Mouse (Mus musculus): ENCODE results near the gene Stat5b. TPM values are rescaled to one million over a fixed set of nuclear protein-coding genes. Genes with fewer than 3 reads are reported as not detected.

Stat5b gene
- polyA plus RNA-seq, 1 experiment: 13.7 TPM

DNA sequence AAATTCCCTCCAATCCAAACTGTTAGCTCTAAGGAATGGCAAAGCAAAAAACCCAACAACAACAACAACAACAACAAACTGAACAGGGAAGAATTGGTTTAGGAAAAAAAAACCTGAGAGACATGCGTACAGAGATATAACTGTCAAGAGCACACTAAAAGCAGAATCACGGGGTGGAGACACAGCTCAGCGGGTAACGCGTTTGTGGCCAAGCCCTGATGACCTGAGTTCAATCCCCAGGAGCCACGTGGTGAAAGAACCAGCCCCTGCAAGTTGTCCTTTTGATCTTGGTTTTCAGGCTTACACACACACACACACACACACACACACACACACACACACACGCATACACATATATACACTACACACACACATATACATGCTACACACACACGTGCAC, 31.5 kb downstream of the Stat5b start:
- Histone ChIP-seq H3K27ac (ENCODE audit: insufficient read depth, low read length) (no peak overlapping the region), H3K4me1 (ENCODE audit: control insufficient read depth, insufficient read depth, low read length) (no peaks in the 10 kb centered on the region), H3K4me3 (ENCODE audit: insufficient read depth, low read length) (no peak overlapping the region)
- TF ChIP-seq CTCF (IDR thresholded peaks at IDR 0.05; ENCODE audit: borderline replicate concordance, insufficient read depth, low read length) (no peak), POLR2A (IDR thresholded peaks at IDR 0.05; ENCODE audit: low read depth, low read length) (no peak)

GRCm38 (mm10) chr11:100818359-100819012, 32.0 kb downstream of the Stat5b start:
- no peaks in the 10 kb centered on the region for H3K4me1 ChIP-seq (ENCODE audit: control insufficient read depth, insufficient read depth, low read length)
- no peak overlapping the region for H3K4me3 ChIP-seq (ENCODE audit: insufficient read depth, low read length)
- H3K27ac ChIP-seq (ENCODE audit: insufficient read depth, low read length): no peak overlapping the region
- no peak for TF ChIP-seq POLR2A (IDR thresholded peaks at IDR 0.05; ENCODE audit: low read depth, low read length)
- no peak for TF ChIP-seq CTCF (IDR thresholded peaks at IDR 0.05; ENCODE audit: borderline replicate concordance, insufficient read depth, low read length)

GRCm38 (mm10) chr11:100817311-100817710, 33.2 kb downstream of the Stat5b start:
- Histone ChIP-seq H3K27ac (ENCODE audit: insufficient read depth, low read length) (no peak overlapping the region), H3K4me1 (ENCODE audit: control insufficient read depth, insufficient read depth, low read length) (no peaks in the 10 kb centered on the region), H3K4me3 (ENCODE audit: insufficient read depth, low read length) (no peak overlapping the region)
- no peak for TF ChIP-seq POLR2A (IDR thresholded peaks at IDR 0.05; ENCODE audit: low read depth, low read length)
- TF ChIP-seq CTCF (IDR thresholded peaks at IDR 0.05; ENCODE audit: borderline replicate concordance, insufficient read depth, low read length): no peak

GRCm38 (mm10) chr11:100816801-100817200, 33.7 kb downstream of the Stat5b start:
- no peak for TF ChIP-seq CTCF (IDR thresholded peaks at IDR 0.05; ENCODE audit: borderline replicate concordance, insufficient read depth, low read length)
- TF ChIP-seq POLR2A (IDR thresholded peaks at IDR 0.05; ENCODE audit: low read depth, low read length): no peak
- H3K27ac ChIP-seq (ENCODE audit: insufficient read depth, low read length): no peak overlapping the region
- H3K4me3 ChIP-seq (ENCODE audit: insufficient read depth, low read length): no peak overlapping the region
- H3K4me1 ChIP-seq (ENCODE audit: control insufficient read depth, insufficient read depth, low read length): no peaks in the 10 kb centered on the region

DNA sequence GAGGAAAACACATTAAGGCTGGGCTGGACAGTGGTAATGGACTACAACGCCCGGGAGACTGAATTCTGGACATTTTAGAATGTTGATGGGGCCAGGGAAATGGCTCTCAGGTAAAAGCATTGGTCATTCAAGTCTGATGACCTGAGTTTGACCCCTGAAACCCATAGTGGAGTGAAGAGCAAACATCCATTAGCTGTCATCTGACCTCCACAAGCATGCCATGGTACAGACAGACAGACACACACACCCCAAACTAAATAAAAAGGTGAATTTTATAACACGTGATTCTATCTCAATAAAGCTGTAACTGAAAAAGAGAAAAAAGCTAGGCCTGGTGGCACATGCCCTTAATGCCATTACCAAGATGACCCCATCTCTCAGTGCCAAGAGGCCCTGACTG, 34.2 kb downstream of the Stat5b start:
- H3K4me3 ChIP-seq (ENCODE audit: insufficient read depth, low read length): no peak overlapping the region
- H3K27ac ChIP-seq (ENCODE audit: insufficient read depth, low read length): no peak overlapping the region
- no peak for TF ChIP-seq POLR2A (IDR thresholded peaks at IDR 0.05; ENCODE audit: low read depth, low read length)
- no peak for TF ChIP-seq CTCF (IDR thresholded peaks at IDR 0.05; ENCODE audit: borderline replicate concordance, insufficient read depth, low read length)
- H3K4me1 ChIP-seq (ENCODE audit: control insufficient read depth, insufficient read depth, low read length): no peaks in the 10 kb centered on the region

DNA sequence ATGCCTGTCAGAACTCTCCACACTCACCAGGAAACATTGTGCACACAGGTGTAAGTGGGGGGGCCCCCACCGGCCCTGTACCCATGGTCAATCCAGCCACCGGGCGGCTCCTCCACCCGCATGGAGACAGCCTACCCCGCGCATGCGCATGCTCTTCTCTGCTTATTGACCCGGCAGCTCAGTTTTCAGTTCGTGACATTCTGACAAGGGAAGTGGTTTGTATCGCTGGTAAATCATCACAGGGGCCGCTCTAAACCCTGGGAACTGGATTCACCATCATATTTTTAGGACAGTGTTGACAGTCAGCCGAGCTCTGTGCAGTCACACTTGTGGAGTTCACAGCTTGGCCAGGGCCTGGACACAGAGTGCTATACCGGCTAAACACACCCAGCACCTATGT, 36.0 kb downstream of the Stat5b start:
- no peak for TF ChIP-seq CTCF (IDR thresholded peaks at IDR 0.05; ENCODE audit: borderline replicate concordance, insufficient read depth, low read length)
- TF ChIP-seq POLR2A (IDR thresholded peaks at IDR 0.05; ENCODE audit: low read depth, low read length): no peak
- no peak overlapping the region for H3K4me3 ChIP-seq (ENCODE audit: insufficient read depth, low read length)
- no peak overlapping the region for H3K27ac ChIP-seq (ENCODE audit: insufficient read depth, low read length)
- H3K4me1 ChIP-seq (ENCODE audit: control insufficient read depth, insufficient read depth, low read length): no peaks in the 10 kb centered on the region

GRCm38 (mm10) chr11:100811132-100811531, 39.4 kb downstream of the Stat5b start:
- H3K4me1 ChIP-seq (ENCODE audit: control insufficient read depth, insufficient read depth, low read length): peaks cover 4% of the 10 kb centered on the region; the same call in 1 of the 2 replicates
- TF ChIP-seq CTCF (IDR thresholded peaks at IDR 0.05; ENCODE audit: borderline replicate concordance, insufficient read depth, low read length) (no peak), POLR2A (IDR thresholded peaks at IDR 0.05; ENCODE audit: low read depth, low read length) (no peak)

DNA sequence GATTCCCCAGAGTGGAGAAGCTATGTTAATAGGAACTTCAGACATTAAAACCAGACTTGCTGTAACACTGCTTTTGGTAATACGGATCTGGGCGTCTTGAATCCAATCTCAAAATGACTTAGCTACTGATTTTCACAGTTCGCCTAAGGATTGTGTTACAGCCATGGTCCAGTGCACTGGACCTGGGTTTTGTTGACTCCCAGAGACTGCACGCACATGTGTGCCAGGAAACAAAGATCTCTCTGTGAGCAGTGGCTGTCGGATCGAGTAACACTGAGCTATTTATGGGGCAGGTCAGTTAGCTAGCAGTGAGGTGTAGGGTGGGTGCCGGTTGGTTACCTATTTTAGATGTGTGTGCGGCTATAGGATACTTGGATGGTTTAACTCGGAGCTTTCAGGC, 40.0 kb downstream of the Stat5b start:
- Histone ChIP-seq H3K4me1 (ENCODE audit: control insufficient read depth, insufficient read depth, low read length) (peaks cover 4% of the 10 kb centered on the region; the same call in 1 of the 2 replicates), H3K27ac (ENCODE audit: insufficient read depth, low read length) (no peak overlapping the region), H3K4me3 (ENCODE audit: insufficient read depth, low read length) (no peak overlapping the region)
- TF ChIP-seq POLR2A (IDR thresholded peaks at IDR 0.05; ENCODE audit: low read depth, low read length) (no peak), CTCF (IDR thresholded peaks at IDR 0.05; ENCODE audit: borderline replicate concordance, insufficient read depth, low read length) (no peak)

More at GRCm38 (mm10) chr11:100811132-100811531, 39.4 kb downstream of the Stat5b start:
- Histone ChIP-seq H3K27ac (ENCODE audit: insufficient read depth, low read length) (no peak overlapping the region), H3K4me3 (ENCODE audit: insufficient read depth, low read length) (no peak overlapping the region)

DNA sequence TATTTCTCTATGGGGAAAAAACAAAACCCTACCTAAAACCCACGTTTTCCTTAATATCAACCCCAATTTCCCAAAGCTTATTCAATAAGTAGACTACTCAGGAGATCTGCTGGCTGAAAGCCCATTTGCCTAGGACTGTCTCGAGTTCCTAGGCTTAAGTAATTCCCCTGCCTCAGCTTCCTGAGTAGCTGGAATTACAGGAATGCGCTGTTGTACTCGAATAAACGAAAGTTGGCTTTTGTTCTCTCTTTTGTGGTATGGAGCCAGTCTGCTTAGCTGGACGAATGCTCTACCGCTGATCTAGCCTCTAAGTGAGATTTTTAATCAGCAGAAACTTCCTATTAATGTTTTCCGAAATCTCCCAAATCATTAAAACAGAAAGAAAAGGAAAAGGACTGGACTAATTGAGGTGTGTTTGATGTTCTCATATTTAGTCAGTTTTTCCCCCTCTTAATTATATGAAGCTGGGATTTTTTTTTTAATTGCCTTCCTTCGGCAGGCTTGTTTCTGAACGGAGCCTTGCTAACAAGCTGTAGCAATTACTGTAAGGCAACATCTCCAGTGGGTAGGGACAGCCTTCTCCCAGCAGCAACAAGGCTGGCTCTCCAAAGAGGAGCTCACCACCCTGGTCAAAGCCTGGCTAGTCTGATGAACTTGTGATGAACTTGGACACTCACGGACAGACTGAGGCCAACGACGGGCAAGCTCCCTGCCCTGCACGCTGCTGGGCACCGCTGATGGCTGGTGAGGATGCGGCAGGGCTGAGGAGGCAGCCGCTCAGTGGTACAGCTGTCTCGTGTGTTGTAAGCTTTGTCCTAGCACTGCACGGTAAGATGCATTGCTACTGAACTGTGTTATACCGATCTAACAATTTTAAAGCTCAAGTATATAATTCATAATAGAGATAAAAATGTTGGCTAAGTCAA, 43.9 kb downstream of the Stat5b start:
- H3K4me3 ChIP-seq (ENCODE audit: insufficient read depth, low read length): no peak overlapping the region
- no peak overlapping the region for H3K27ac ChIP-seq (ENCODE audit: insufficient read depth, low read length)
- peaks cover 4% of the 10 kb centered on the region; the same call in 1 of the 2 replicates for H3K4me1 ChIP-seq (ENCODE audit: control insufficient read depth, insufficient read depth, low read length)
- TF ChIP-seq POLR2A (IDR thresholded peaks at IDR 0.05; ENCODE audit: low read depth, low read length) (no peak), CTCF (IDR thresholded peaks at IDR 0.05; ENCODE audit: borderline replicate concordance, insufficient read depth, low read length) (no peak)

DNA sequence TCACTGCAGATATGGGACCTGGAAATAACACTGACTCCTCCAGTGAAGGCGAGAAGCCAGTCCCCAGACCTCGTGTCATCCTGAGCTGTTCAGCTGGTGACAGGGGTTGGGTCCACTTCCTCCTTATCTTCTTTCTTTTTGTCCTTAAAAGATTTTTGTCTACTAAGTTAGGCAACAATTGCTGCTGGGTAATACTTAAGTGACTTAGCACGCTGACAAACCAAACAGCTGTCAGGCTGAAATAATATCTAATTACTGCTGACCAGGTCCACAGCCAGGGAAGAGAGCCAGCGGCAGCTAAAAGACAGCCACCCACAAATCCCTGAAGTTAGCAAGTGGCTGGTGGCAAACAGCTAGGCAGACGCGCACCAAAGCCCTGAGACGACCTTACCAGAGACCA, 45.0 kb downstream of the Stat5b start:
- H3K4me1 ChIP-seq (ENCODE audit: control insufficient read depth, insufficient read depth, low read length): peaks cover 4% of the 10 kb centered on the region; the same call in 1 of the 2 replicates
- no peak for TF ChIP-seq CTCF (IDR thresholded peaks at IDR 0.05; ENCODE audit: borderline replicate concordance, insufficient read depth, low read length)
- TF ChIP-seq POLR2A (IDR thresholded peaks at IDR 0.05; ENCODE audit: low read depth, low read length): no peak
- H3K27ac ChIP-seq (ENCODE audit: insufficient read depth, low read length): no peak overlapping the region
- no peak overlapping the region for H3K4me3 ChIP-seq (ENCODE audit: insufficient read depth, low read length)
